Mouse (Mus musculus) mature B cell (primary cell): ENCODE results near the gene Gm13288.
"Not testable (repeated sequence)": the region's sequence is repeated elsewhere in the genome, so short reads cannot be mapped to it uniquely, and the experiment has no call there.

Experiments used
- in situ Hi-C: fragments of 300-500 bp; cut with MboI; formaldehyde crosslinking; loops from 2 replicates; pipeline ENCODE4 v1.14.3; 2019

Gene Gm13288

DNA sequence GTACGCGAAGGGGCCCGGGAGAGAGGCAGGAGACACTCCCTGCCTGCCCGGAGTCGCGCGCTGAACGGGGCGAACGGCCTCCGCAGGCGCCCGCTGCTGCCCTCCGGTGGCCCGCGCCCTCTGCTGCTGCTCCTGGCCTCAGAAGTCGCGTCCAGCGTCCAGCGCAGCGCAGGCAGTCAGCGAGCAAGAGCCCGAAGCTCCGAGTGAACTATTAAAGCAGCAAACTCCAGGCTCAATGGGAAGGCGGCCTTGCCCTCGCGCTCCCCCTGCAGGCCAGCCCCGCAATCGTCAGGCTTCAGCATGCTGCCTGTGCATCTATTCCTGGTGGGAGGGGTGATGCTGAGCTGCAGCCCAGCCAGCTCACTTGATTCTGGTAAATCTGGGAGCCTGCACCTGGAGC is 2.4 kb upstream of the Gm13288 start, which contains the start of gene Gm13287:
Gene Gm13287 (plus strand): TSS at position 301 of the 400 bp plus-strand sequence.
- in situ Hi-C loops = not testable (repeated sequence)

DNA sequence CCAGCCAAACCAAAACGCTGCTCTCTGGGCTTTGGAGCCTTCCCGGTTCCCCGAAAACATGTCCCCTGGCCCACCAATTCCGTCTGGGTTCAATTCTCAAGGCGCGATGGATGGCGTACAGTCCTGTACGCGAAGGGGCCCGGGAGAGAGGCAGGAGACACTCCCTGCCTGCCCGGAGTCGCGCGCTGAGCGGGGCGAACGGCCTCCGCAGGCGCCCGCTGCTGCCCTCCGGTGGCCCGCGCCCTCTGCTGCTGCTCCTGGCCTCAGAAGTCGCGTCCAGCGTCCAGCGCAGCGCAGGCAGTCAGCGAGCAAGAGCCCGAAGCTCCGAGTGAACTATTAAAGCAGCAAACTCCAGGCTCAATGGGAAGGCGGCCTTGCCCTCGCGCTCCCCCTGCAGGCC is 430 bp downstream of the Gm13288 start:
- in situ Hi-C loops = not testable (repeated sequence)

DNA sequence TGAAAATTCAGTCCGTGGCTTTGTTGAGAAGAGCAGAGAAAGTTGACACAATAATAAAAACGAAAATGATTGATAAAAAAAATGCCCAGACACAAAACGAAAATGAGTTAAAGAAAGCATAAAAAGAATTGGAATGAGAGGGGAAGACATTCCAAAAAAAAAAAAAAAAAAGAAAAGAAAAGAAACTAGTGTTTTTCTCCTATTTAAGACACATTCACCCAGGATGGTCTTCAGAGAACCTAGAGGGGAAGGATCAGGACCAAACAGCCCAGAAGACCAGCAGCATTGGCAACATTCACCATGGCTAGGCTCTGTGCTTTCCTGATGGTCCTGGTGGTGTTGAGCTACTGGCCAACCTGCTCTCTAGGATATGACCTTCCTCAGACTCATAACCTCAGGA is 10.6 kb downstream of the Gm13288 start, which contains the start of gene Ifna7:
Gene Ifna7 (plus strand): TSS at position 301 of the 400 bp plus-strand sequence.
- in situ Hi-C loops = no loop called here

DNA sequence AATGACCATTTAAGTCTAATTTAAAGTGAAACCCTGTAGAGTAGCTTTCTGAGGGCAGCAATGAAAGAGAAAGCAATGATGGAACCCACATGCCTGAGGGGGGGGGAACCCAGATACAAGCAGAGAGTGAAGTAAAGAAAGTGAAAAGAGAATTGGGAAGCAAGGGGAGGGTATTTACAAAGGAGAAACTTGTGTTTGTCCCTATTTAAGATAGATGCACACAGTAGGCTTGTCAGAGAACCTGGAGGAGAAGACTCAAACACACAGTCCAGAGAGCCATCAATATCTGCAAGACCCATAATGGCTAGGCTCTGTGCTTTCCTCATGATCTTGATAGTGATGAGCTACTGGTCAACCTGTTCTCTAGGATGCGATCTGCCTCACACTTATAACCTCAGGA is 14.3 kb downstream of the Gm13288 start, which contains the start of gene Ifna11:
Gene Ifna11 (plus strand): TSS at position 301 of the 400 bp plus-strand sequence.
- in situ Hi-C loops = no loop called here

DNA sequence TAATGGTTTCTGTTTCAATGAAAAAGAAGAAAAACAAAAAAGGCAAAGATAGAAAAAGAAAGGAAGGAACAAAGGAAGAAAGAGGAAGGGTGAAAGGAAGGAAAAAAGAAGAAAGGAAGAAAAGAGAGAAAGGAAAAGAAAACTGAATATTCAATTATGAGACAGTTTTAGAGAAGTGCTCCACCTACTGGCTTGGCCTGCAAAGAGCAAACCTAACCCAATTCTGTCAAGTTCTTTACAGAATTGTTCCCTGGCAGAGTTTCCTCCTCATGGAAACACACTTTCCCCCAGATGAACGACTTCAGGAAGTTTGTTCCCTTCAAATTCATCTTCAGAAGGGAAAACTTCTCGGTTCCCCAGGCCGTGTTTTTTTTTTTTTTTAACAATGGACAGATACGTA is 17.7 kb downstream of the Gm13288 start:
- in situ Hi-C loops = no loop called here

DNA sequence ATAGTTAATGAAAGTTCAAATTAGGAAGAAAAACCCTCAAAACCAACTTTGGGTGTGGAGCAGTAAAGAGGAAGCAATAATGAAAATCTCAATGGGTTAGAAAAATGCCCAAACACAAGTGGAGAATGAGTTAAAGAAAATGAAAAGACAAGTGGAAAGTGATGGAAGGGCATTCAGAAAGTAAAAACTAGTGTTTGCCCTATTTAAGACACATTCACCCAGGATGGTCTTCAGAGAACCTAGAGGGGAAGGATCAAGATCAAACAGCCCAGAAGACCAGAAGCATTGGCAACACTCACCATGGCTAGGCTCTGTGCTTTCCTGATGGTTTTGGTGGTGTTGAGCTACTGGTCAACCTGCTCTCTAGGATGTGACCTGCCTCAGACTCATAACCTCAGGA is 21.8 kb downstream of the Gm13288 start, which contains the start of gene Ifna6:
Gene Ifna6 (plus strand): TSS at position 301 of the 400 bp plus-strand sequence.
- in situ Hi-C loops = not testable (repeated sequence)

DNA sequence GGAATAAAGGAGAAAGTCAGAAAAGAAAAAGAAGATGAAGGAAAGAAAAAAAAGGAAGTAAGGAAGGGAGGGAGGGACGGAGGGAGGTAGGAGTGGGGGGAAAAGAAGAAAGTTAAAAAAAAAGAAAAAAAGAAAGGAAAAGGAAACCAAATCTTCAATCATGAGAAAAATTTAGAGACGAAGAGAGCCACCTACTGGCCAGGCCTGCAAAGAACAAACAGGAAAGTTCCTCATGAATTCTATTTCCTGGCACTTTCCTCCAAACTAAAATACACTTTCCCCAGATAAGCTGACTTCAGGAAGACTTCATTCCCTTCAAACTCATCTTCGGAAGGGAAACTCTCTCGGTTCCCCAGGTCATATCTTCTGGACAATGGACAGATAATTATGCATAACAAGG is 25.2 kb downstream of the Gm13288 start:
- in situ Hi-C loops = no loop called here

DNA sequence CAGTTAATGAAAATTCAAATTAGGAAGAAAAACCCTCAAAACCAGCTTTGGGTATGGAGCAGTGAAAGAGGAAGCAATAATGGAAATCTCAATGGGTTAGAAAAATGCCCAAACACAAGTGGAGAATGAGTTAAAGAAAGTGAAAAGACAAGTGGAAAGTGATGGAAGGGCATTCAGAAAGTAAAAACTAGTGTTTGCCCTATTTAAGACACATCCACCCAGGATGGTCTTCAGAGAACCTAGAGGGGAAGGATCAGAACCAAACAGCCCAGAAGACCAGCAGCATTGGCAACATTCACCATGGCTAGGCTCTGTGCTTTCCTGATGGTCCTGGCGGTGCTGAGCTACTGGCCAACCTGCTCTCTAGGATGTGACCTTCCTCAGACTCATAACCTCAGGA is 29.9 kb downstream of the Gm13288 start, which contains the start of gene Ifna5:
Gene Ifna5 (plus strand): TSS at position 301 of the 400 bp plus-strand sequence.
- in situ Hi-C loops = not testable (repeated sequence)

DNA sequence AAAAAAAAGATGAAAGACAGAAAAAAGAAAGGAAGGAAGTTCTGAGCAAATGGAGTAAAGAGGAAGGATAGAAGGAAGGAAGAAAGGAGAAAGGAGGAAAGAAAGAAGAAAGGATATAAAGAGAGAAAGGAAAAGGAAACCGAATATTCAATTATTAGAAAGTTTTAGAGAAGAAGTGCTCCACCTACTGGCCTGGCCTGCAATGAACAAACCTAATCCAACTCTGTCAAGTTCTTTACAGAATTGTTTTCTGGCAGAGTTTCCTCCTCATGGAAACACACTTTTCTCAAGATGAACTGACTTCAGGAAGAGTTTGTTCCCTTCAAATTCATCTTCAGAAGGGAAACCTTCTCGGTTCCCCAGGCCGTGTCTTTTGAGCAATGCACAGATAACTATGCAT is 33.5 kb downstream of the Gm13288 start:
- in situ Hi-C loops = no loop called here

DNA sequence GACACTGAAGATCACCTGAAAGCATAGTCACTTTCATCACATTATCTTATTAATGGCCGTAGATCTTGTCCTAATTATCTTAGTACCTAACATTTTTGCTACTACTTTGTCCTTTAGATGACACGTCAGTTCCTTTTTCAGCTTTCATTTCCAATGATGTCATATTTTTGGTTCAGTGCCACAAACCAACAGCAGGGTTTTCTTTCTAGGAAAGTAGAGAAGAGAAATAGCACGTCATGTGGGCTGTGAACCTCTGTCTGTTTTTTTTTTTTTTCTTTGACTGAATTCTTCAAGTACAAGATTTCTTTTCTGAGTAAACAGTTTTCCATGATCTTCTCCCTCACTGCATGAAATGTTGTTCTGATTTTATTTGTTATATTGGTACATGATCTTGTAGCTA is 34.7 kb downstream of the Gm13288 start:
- in situ Hi-C loops = no loop called here

DNA sequence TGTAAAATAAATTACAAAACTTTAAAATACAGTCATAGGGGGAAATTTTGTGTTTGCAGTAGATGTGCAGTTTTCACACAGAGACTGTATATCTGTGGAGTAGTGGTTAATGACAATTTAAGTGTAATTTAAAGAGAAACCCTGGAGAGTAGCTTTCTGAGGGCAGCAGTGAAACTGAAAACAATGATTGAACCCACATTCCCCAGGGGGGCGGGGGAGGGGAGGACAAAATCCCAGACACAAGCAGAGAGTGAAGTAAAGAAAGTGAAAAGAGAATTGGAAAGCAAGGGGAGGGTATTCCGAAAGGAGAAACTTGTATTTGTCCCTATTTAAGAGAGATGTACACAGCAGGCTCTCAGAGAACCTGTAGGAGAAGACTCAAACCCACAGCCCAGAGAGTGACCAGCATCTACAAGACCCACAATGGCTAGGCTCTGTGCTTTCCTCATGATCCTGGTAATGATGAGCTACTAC is 36.1 kb downstream of the Gm13288 start, which contains the start of gene Ifna4:
Gene Ifna4 (plus strand): TSS at position 424 of the 474 bp plus-strand sequence.
- in situ Hi-C loops = no loop called here

DNA sequence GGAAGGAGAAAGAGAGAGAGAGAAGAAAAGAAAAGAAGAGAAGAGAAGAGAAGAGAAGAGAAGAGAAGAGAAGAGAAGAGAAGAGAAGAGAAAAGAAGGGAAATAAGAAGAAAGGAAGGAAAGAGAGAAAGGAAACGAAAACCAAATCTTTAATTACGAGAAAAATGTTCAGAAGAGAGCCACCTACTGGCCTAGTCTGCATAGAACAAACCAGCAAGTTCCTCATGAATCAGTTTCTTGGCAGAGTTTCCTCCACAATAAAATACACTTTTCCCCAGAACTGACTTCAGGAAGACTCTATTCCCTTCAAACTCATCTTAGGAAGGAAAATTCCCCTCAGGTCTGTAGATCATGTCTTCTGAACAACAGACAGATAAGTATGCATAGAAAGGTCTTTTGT is 40.0 kb downstream of the Gm13288 start:
- in situ Hi-C loops = no loop called here

DNA sequence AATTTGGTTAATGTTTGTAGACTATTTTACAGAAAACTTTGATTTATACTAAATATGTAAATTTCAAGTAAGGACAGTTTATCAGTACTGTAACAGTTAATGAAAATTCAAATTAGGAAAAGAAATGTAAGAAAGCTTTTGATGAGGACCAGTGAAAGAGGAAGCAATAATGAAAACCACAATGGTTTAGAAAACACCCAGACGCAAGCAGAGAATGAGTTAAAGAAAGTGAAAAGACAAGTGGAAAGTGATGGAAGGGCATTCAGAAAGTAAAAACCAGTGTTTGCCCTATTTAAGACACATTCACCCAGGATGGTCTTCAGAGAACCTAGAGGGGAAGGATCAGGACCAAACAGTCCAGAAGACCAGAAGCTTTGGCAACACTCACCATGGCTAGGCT is 44.4 kb downstream of the Gm13288 start, which contains the start of gene Ifna1:
Gene Ifna1 (plus strand): TSS at position 390 of the 400 bp plus-strand sequence.
- in situ Hi-C loops = loop anchor here (25.0 kb wide), 3 partner anchors 112 to 438 kb away; partner anchors contain the start of genes Cdkn2a and Mtap

DNA sequence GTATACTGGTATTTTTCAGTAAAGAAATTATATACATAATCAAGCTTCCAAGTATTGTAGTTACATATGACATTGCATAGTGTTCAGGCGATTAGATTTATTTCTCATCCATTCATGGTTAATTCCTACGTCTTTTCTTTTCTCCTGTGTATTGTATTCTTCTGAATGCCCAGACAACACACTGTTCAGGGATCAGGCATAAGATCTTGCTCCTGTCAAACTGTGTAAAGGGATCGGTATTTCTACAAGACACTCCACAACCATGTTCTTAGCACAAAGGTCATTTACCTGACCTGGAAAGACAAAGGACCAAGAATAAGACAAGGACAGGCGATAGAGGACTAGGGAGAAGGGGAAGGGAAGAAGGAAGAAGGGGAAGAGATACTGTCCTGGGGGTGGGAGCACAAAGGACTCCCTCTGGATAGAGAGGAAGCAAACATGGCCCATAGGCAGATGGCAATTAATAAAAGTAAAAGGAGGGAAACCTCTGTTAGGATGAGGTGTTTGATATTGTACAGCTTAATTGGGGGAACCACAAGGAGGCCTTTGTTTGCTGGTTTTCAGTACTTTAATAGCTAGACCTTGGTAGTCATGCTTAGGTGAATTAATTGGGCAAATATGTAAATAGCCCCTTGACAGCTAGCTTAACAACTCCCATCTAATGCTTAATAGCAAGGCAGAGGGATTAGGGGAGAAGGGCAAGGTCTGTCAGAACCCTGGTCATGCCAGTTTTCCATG is 45.9 kb downstream of the Gm13288 start:
- in situ Hi-C loops = loop anchor here (25.0 kb wide), 3 partner anchors 114 to 436 kb away; partner anchors contain the start of genes Cdkn2a and Mtap
